Mouse (Mus musculus) adrenal gland, adult 2 months (tissue): ENCODE data around the gene Armh2. TPM values are rescaled to one million over a fixed set of nuclear protein-coding genes. Genes with fewer than 3 reads are reported as not detected.
A peak's percentile ranks its signal among the peaks of the same experiment; 100 is the strongest.

Experiments
- DNase-seq: peaks from one replicate; pipeline ENCODE4 v3.0.0; 2021
- long read RNA-seq: library from polyadenylated mRNA; stranded (forward); transcript quantifications from one replicate; pipeline ENCODE4 v2.0.0, GENCODE M21; 2021
- polyA plus RNA-seq: library from polyadenylated mRNA; depleted of rRNA; stranded (reverse); fragments of >200 nt; gene quantifications from 2 replicates; pipeline ENCODE4 v1.2.3, GENCODE M21; 2012; rRNA removed
- total RNA-seq, 2 experiments: library from RNA; stranded (reverse); gene quantifications; 2 replicates each; pipeline ENCODE4 v1.2.3; 2021

Gene Armh2
- total RNA-seq (not detected), polyA plus RNA-seq (not detected in 2 replicates)
- long read RNA-seq = 0 reads

- no peak for DNase-seq
Observed at GRCm38 (mm10) chr13:24741028-24741427, at the start of gene Armh2. Gene Armh2 (plus strand): TSS chr13:24741232.

GRCm38 (mm10) chr13:24693312-24693711 lies 47.7 kb upstream of the Armh2 start:
- DNase-seq = no peak

GRCm38 (mm10) chr13:24698746-24699145 lies 42.3 kb upstream of the Armh2 start:
- no peak for DNase-seq

DNA sequence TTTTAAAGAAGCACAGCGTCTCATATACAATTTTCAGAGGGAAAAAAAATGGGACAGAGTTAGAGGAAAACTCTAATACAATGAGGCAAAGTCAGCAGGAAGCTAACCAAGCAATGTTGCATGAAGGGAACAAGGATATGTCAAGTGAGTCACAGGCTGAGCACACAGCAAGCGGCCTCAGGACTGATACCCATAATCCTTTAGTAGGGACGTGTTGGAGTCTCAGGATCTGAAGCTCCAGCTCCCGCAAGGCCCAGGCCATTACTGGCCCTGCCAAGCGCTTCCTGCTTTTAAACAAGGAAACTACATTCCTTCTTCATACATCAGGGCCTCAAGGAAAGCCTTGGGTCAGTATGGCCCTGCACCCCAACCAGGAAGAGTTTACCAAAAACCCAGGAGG lies 38.9 kb upstream of the Armh2 start:
- DNase-seq = no peak

DNA sequence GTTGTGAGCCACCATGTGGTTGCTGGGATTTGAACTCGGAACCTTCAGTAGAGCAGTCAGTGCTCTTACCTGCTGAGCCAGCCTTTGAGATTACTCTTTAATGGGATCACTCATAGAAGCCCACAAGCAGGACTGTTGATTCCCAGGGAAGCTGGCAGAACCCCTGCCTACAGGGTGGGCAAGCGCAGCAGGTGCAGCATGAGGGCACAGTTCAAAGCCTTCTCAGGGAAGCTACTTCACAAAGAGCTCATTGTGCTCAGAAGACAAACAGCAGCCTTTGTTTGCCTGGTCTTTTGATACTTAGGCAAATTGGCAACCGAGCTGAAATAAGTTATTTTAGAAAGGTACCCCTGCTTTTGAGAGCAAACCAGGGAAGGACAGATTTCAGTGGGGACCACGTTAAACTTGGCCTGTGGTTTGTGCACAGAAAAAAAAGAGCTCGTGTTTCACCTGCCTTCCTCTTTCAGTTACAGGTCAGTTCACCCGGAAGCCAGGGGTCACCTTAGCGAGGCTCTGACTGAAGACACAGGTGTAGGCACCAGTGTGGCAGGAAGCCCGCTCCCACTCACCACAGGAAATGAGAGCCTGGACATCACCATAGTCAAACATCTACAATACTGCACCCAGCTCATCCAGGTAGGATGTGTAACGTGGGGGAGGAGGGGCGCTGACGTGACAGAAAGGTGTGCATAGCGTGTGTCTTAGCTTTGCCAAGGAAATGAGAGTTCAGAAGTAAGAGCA lies 31.2 kb upstream of the Armh2 start:
- no peak for DNase-seq

DNA sequence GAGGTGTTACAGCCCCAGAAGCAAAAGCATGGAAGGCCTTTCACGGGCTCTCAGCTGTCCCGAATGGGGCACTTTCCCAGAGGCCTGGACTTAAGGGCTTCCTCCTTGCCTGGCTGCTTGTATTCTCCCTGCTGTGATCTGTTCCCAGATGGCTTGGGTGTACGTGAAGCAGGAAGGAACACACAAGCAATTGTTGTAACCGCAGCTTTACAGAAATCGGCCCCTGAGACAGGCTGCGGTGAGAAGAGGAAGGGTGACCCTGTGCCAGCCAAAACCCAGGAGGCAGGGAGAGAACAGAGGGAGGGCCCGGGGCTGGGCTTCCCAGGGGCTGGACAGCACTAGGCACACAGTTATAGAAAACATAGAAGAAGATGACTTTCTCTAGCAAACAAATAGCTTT lies 30.1 kb upstream of the Armh2 start:
- DNase-seq = no peak

DNA sequence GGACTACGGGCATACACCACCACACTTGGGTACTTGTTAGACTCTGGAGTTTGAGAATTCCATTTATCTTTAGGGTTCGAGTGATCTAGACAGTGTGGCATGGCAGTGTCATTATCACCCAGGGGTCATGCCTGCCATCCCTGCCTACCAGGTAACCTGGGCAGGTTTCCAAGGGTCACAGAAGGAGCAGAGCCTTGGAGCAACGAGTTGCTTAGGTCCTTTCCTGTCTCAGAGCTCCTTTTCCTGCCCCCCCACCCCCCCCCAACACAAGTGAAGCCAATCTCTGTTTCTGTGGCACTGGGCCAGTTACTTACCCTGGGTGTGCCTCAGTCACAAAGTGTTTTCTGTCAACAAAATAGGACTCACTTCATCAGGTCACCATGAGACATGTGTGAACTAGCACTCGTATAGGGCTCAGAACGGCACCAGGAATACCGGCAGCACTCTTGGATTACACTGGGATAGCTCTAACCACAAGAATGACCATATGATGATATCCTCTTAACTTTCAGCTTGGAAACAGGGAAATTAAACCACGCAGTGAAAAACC lies 28.4 kb upstream of the Armh2 start:
- DNase-seq = peak; percentile 28

- peak; percentile 94 for DNase-seq
Observed at GRCm38 (mm10) chr13:24713434-24714000, 27.5 kb upstream of the Armh2 start.

DNA sequence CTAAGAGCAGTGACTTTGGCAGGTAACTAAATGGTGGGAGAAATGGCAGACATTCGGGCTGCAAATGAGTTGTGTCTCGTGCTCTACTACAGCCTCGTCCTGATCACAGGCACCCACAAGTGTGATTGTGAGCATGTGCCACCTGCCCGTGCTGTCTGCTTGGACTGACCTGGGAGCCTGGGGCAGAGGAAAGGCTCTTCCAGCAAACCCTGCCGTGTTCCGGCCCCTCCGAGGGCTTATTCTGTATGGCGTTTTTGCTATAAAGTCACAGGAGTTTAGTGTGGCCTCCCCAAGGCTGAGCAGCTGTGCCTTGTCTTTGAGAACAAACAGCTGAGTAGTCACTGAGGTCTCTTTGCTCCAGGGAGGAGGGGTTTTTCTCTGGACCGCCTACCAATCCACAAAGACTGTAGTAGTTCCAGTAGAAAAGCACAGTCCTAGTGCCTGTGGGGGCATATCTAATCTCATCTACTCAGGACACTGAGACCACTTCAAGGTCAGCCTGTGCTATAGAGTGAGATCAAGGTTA lies 26.6 kb upstream of the Armh2 start:
- no peak for DNase-seq

- no peak for DNase-seq
Observed at GRCm38 (mm10) chr13:24715601-24716000, 25.4 kb upstream of the Armh2 start.

GRCm38 (mm10) chr13:24716441-24716840 lies 24.6 kb upstream of the Armh2 start:
- DNase-seq = no peak

GRCm38 (mm10) chr13:24717677-24718076 lies 23.4 kb upstream of the Armh2 start:
- DNase-seq = no peak

- DNase-seq = peak; percentile 77
Observed at GRCm38 (mm10) chr13:24721502-24721901, 19.5 kb upstream of the Armh2 start.

DNA sequence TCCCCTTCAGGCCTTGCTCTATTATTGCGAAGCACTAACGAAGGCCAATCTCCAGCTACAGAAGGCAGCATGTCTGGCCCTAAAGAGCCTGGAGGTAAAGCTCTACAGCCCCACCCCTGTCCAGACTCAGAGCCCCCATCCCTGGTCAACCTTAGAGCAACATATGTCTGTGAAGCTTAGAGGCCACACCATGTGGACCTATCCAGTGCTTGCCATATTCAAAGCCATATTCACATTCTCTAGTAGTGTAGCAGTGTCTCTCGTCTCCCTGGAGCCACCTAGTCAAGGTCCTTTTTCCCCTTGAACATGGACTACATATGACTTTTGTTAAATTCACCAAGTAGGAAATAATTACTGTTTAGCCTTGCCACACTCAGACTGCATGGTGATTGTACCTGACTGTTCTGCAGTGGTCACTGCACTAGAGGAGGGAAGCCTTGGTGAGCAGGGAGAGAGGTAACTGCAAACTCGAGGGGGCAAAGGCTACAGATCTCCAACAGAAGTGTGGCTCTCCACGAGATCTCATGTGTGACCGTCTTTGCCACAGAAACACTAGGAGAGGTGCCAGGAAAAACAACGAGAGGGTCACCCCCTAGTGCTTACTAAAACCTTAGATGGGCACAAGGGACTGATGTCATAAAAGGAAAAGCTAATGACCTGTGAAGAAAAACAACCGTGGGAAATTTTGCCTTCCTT lies 17.2 kb upstream of the Armh2 start:
- DNase-seq = no peak

- DNase-seq = no peak
Observed at GRCm38 (mm10) chr13:24724395-24724759, 16.7 kb upstream of the Armh2 start.

GRCm38 (mm10) chr13:24729128-24729527 lies 11.9 kb upstream of the Armh2 start:
- no peak for DNase-seq

DNA sequence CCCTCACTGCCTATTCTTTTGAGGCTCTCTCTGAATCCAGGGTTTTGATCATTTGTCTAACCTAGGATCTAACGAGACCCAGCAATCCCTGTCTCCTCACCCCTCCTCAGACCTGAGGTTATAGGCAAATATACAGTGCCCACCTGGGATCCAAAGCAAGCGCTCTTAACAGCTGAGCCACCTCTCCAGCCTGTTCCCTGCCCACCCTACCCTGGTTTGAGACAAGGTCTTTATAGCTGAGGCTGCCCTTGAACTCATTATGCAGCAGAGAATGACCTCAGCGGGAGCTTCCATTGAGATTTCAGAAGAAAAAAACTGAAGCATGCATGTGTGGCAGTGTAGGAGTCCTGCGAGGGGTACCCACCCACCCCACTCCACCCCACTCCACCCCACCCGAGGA lies 6.5 kb upstream of the Armh2 start:
- peak; percentile 20 for DNase-seq

DNA sequence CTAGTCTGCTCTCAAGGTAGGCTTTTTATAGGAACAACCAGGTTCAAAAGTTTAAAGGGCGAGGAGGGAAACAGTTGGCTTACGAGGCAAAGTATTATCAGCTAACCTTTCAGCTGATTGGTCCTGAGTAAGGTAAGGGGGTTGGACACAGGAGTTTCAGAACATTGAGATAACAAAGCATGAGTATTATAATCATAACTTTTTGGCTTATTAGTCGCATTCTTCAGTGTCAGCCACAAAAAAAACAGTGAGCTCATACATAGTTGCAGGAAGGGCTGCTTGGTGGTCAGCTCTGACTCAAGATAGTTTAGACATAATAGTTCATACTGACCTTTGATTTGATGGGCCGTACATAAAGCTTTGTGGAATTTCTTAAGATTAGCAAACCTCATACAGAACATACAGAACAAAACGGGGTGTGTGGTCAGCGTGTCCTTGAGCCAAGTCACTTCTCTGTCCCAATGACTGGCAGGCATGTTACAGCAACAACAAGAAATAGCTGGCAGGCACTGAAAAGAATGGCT lies 5.4 kb upstream of the Armh2 start:
- DNase-seq = peak; percentile 65

- DNase-seq = no peak
Observed at GRCm38 (mm10) chr13:24747823-24748222, 6.8 kb downstream of the Armh2 start.

- no peak for DNase-seq
Observed at GRCm38 (mm10) chr13:24750807-24751206, 9.8 kb downstream of the Armh2 start.

- no peak for DNase-seq
Observed at GRCm38 (mm10) chr13:24751396-24751795, 10.4 kb downstream of the Armh2 start.

DNA sequence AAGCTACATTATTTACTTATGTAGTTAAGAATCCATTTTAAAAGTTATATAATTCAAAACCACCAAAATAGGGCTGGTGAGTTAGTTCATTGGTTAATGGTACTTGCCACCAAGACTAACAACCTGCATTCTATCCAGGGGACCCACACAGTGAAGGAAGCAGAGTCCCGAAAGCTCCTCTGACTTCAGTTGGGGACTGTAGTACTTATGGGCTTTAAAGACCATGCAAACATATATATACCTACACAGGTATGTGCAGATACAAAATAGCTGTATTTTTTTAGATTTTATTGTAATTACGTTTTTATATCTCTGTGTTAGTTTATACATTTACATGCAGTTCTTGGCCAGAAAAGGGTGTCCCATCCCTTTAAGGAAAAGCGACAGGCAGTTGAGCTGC lies 15.7 kb downstream of the Armh2 start:
- DNase-seq = no peak
